Mouse (Mus musculus) CH12.LX (cell line): ENCODE data around the gene Zfp451. TPM values are rescaled to one million over a fixed set of nuclear protein-coding genes. Genes with fewer than 3 reads are reported as not detected.

Experiments used
- DNase-seq: peaks from one replicate; pipeline ENCODE4 v3.0.0-alpha.2; 2013; ENCODE audit errors: extremely low read depth
- H3K27ac ChIP-seq: 2 replicates; pipeline ENCODE4 v1.5.1; 2012; ENCODE audit warnings: low read depth, mild to moderate bottlenecking, control low read depth, moderate library complexity; ENCODE audit not compliant: insufficient read depth
- H3K27me3 ChIP-seq: replicated peaks from 2 replicates; pipeline ENCODE3; 2012; ENCODE audit warnings: inconsistent platforms
- H3K36me3 ChIP-seq, 2 experiments: replicated peaks in 1 of 2; 2 replicates each; pipeline versions ENCODE3 to v1.6.1; 2012; ENCODE audit warnings: inconsistent platforms in 1 of 2, low read length in 1 of 2, mild to moderate bottlenecking in 1 of 2, mixed read lengths in 1 of 2, moderate library complexity in 1 of 2; ENCODE audit not compliant: control insufficient read depth in 1 of 2, insufficient read depth in 1 of 2
- H3K4me1 ChIP-seq, 2 experiments: 2 replicates each; pipeline ENCODE4 v1.6.1; 2012; ENCODE audit warnings: inconsistent platforms in 1 of 2, moderate library complexity in 1 of 2; ENCODE audit not compliant: insufficient read depth in 2 of 2, control insufficient read depth in 1 of 2
- H3K4me2 ChIP-seq: 2 replicates; pipeline ENCODE4 v1.6.1; 2012; ENCODE audit warnings: low read depth, mild to moderate bottlenecking, control low read depth; ENCODE audit not compliant: poor library complexity, insufficient read depth, severe bottlenecking
- H3K4me3 ChIP-seq, 3 experiments: fragments of 150-350 bp in 1 of 3; sonication (generic) in 1 of 3; replicated peaks in 1 of 3; 2 replicates each; pipeline versions ENCODE3 to v1.5.1; 2011 to 2012; ENCODE audit warnings: low read depth in 2 of 3, low read length in 2 of 3, mild to moderate bottlenecking in 2 of 3, moderate library complexity in 2 of 3, control low read depth in 1 of 3, improper control_type of control experiment in 1 of 3, inconsistent platforms in 1 of 3, mixed read lengths in 1 of 3; ENCODE audit not compliant: poor library complexity in 1 of 3
- H3K79me2 ChIP-seq: replicated peaks from 2 replicates; pipeline ENCODE4 v1.6.1; 2012; ENCODE audit warnings: mild to moderate bottlenecking, moderate library complexity; ENCODE audit not compliant: control insufficient read depth, poor library complexity, insufficient read depth, severe bottlenecking; ENCODE audit errors: extremely low read depth
- H3K9ac ChIP-seq: 2 replicates; pipeline ENCODE4 v1.6.1; 2012; ENCODE audit warnings: low read depth, mild to moderate bottlenecking, control low read depth, moderate library complexity; ENCODE audit not compliant: insufficient read depth
- H3K9me3 ChIP-seq: replicated peaks from 2 replicates; pipeline ENCODE3; 2012; ENCODE audit warnings: low read length, inconsistent platforms, mixed read lengths
- BHLHE40 ChIP-seq: IDR thresholded peaks from 2 replicates; pipeline ENCODE4 v1.6.1; 2011; ENCODE audit warnings: mild to moderate bottlenecking, low read depth, low read length, improper control_type of control experiment
- CHD1 ChIP-seq: IDR thresholded peaks from 2 replicates; pipeline ENCODE4 v1.6.1; 2012; ENCODE audit warnings: low read depth, low read length, improper control_type of control experiment, inconsistent platforms
- CHD2 ChIP-seq: IDR thresholded peaks from 2 replicates; pipeline ENCODE4 v1.6.1; 2011; ENCODE audit warnings: low read length, improper control_type of control experiment
- HCFC1 ChIP-seq: IDR thresholded peaks from 2 replicates; pipeline ENCODE4 v1.6.1; 2012; ENCODE audit warnings: low read depth, mild to moderate bottlenecking, inconsistent platforms, low read length, improper control_type of control experiment
- MAX ChIP-seq: IDR thresholded peaks from 2 replicates; pipeline ENCODE4 v1.6.1; 2011; ENCODE audit warnings: low read length, improper control_type of control experiment
- POLR2A ChIP-seq: IDR thresholded peaks from 2 replicates; pipeline ENCODE4 v1.6.1; 2011; ENCODE audit warnings: low read depth, mild to moderate bottlenecking, improper control_type of control experiment, low read length
- RAD21 ChIP-seq: IDR thresholded peaks from 2 replicates; pipeline ENCODE4 v1.6.1; 2011; ENCODE audit warnings: low read depth, mild to moderate bottlenecking, low read length, improper control_type of control experiment, moderate library complexity
- USF2 ChIP-seq: conservative IDR thresholded peaks from 2 replicates; pipeline ENCODE4 v1.6.1; 2011; ENCODE audit warnings: low read depth, low read length, improper control_type of control experiment
- dilution Hi-C: fragments of 300-500 bp; cut with MboI; formaldehyde crosslinking; loops from 2 replicates; pipeline ENCODE4 v1.14.3; 2020; ENCODE audit warnings: low sequenced_read_pairs; ENCODE audit not compliant: extremely low pct_unique_long_range_greater_than_20kb, extremely low pct_ligation_motif_present
- in situ Hi-C: fragments of 300-500 bp; cut with MboI; formaldehyde crosslinking; loops from 3 replicates; pipeline ENCODE4 v1.14.3; 2019; ENCODE audit warnings: low sequenced_read_pairs, low pct_ligation_motif_present, low pct_unique_long_range_greater_than_20kb, mixed read lengths
- polyA plus RNA-seq: library from polyadenylated mRNA; unstranded; fragments of >175 nt; gene quantifications from 2 replicates; pipeline ENCODE4 v1.2.1, GENCODE M21; 2012; ENCODE audit warnings: low read depth; ENCODE audit not compliant: insufficient read length
- total RNA-seq, 2 experiments: library from RNA; depleted of rRNA; stranded (reverse); fragments of 300-350 nt in 1 of 2; fragments of >200 nt in 1 of 2; gene quantifications; 2 replicates each; pipeline ENCODE4 v1.2.3; 2012 to 2014

Gene Zfp451
- total and polyA plus RNA-seq, 3 experiments: 13.9 to 23.0 (median 20.5) TPM

DNA sequence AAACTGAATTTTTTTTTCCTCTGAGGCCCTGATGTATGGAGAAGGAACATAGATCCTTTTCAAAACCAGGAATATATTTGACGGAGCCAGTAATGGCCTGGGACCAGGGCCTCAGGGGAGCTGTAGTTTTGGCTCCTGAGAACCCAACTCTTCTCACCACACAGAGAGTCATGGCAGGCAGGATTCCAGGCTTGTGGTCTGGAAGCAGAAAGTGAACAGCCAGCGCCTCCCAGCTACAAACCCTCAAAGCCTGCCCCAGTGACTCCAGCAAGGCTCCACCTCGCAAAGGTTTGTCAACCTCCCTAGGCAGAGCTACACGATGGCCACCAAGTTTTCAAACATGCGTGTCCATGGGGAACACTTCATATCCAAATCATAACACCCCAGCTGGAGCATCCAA lies 102.4 kb downstream of the Zfp451 start:
- H3K36me3 ChIP-seq: no peaks in the 10 kb centered on the region
- H3K4me3 ChIP-seq: no peak overlapping the region
- H3K4me2 ChIP-seq: no peak overlapping the region
- H3K4me1 ChIP-seq: peaks cover 6 to 8% of the 10 kb centered on the region in 2 experiments
- DNase-seq: no peak
- H3K27me3 ChIP-seq: no peaks in the 10 kb centered on the region
- dilution Hi-C loops: no loop called here
- no peak for TF ChIP-seq HCFC1
- TF ChIP-seq RAD21: no peak
- no peak for TF ChIP-seq BHLHE40
- no peak for TF ChIP-seq USF2
- TF ChIP-seq MAX: no peak
- TF ChIP-seq POLR2A: no peak
- no peak for TF ChIP-seq CHD1
- no peak for TF ChIP-seq CHD2
- in situ Hi-C loops: no loop called here
- H3K79me2 ChIP-seq: no peaks in the 10 kb centered on the region
- no peak overlapping the region for H3K27ac ChIP-seq
- H3K9ac ChIP-seq: no peak overlapping the region
- H3K9me3 ChIP-seq: no peaks in the 10 kb centered on the region

Other genes with a start within 250 kb of the Zfp451 start
- 41.3 and 45.9 TPM in 2 replicates for gene Prim2, start 144.8 kb downstream of the Zfp451 start, total RNA-seq (2012; rRNA removed)
- 72.6 and 78.8 TPM in 2 replicates for gene Prim2, start 144.8 kb downstream of the Zfp451 start, total RNA-seq (2014; rRNA removed)
- 50.7 and 51.7 TPM in 2 replicates for gene Prim2, start 144.8 kb downstream of the Zfp451 start, polyA plus RNA-seq
- gene Rab23, start 94.7 kb downstream of the Zfp451 start, total RNA-seq (2012; rRNA removed): 5.8 and 5.9 TPM in 2 replicates
- 5.0 and 6.7 TPM in 2 replicates for gene Rab23, start 94.7 kb downstream of the Zfp451 start, total RNA-seq (2014; rRNA removed)
- gene Rab23, start 94.7 kb downstream of the Zfp451 start, polyA plus RNA-seq: 16.8 and 17.6 TPM in 2 replicates
- 51.1 and 54.8 TPM in 2 replicates for gene Bag2, start 56.8 kb downstream of the Zfp451 start, total RNA-seq (2012; rRNA removed)
- 73.5 and 81.7 TPM in 2 replicates for gene Bag2, start 56.8 kb downstream of the Zfp451 start, total RNA-seq (2014; rRNA removed)
- gene Bag2, start 56.8 kb downstream of the Zfp451 start, polyA plus RNA-seq: 62.1 and 64.4 TPM in 2 replicates
- gene Bend6, start 93.2 kb upstream of the Zfp451 start, total RNA-seq (2012; rRNA removed): 0.50 and 1.4 TPM in 2 replicates
- gene Bend6, start 93.2 kb upstream of the Zfp451 start, total RNA-seq (2014; rRNA removed): 3.2 and 4.0 TPM in 2 replicates
- 2.5 and 3.4 TPM in 2 replicates for gene Bend6, start 93.2 kb upstream of the Zfp451 start, polyA plus RNA-seq
- 15.9 and 20.5 TPM in 2 replicates for gene Dst, start 93.6 kb upstream of the Zfp451 start, total RNA-seq (2012; rRNA removed)
- 7.4 and 9.1 TPM in 2 replicates for gene Dst, start 93.6 kb upstream of the Zfp451 start, total RNA-seq (2014; rRNA removed)
- 27.6 and 28.0 TPM in 2 replicates for gene Dst, start 93.6 kb upstream of the Zfp451 start, polyA plus RNA-seq